Mouse (Mus musculus) monocyte, adult 2 months (primary cell): ENCODE data around the gene Swsap1.
A peak's percentile ranks its signal among the peaks of the same experiment; 100 is the strongest.

Experiments used
- DNase-seq, 2 experiments: peaks; one replicate each; pipeline ENCODE4 v3.0.0; 2022; ENCODE audit warnings: low spot score in 2 of 2, low read depth in 1 of 2

Gene Swsap1

GRCm38 (mm10) chr9:21935466-21936131, 20.0 kb upstream of the Swsap1 start:
- DNase-seq: no peak

- peak; percentile 72 to 79 for DNase-seq
Measured at GRCm38 (mm10) chr9:21936692-21937570, 18.6 kb upstream of the Swsap1 start, which contains the start of gene Plppr2. TSS of gene Plppr2 (plus strand) at chr9:21937033.

GRCm38 (mm10) chr9:21937711-21938175, 17.8 kb upstream of the Swsap1 start:
- no peak for DNase-seq

- no peak for DNase-seq
Measured at GRCm38 (mm10) chr9:21938234-21938855, 17.2 kb upstream of the Swsap1 start.

GRCm38 (mm10) chr9:21943046-21943445, 12.5 kb upstream of the Swsap1 start:
- DNase-seq: no peak

GRCm38 (mm10) chr9:21943638-21944037, 11.9 kb upstream of the Swsap1 start:
- no peak for DNase-seq

- DNase-seq: no peak
Measured at GRCm38 (mm10) chr9:21944267-21944666, 11.3 kb upstream of the Swsap1 start.

- DNase-seq: no peak
Measured at GRCm38 (mm10) chr9:21947540-21948130, 7.9 kb upstream of the Swsap1 start.

GRCm38 (mm10) chr9:21948146-21948545, 7.4 kb upstream of the Swsap1 start:
- DNase-seq: no peak

- no peak for DNase-seq
Measured at GRCm38 (mm10) chr9:21948790-21949189, 6.8 kb upstream of the Swsap1 start.

- peak; percentile 30 to 64 for DNase-seq
Measured at GRCm38 (mm10) chr9:21950322-21950721, 5.2 kb upstream of the Swsap1 start.

GRCm38 (mm10) chr9:21951977-21952376, 3.6 kb upstream of the Swsap1 start:
- DNase-seq: no peak

GRCm38 (mm10) chr9:21953600-21953999, 2.0 kb upstream of the Swsap1 start:
- no peak for DNase-seq

GRCm38 (mm10) chr9:21954635-21955034, 920 bp upstream of the Swsap1 start:
- no peak for DNase-seq

- no peak for DNase-seq
Measured at GRCm38 (mm10) chr9:21955225-21955569, 358 bp upstream of the Swsap1 start.

GRCm38 (mm10) chr9:21958372-21958771, 2.8 kb downstream of the Swsap1 start:
- DNase-seq: no peak

- no peak for DNase-seq
Measured at GRCm38 (mm10) chr9:21959244-21959643, 3.7 kb downstream of the Swsap1 start.

GRCm38 (mm10) chr9:21960135-21960534, 4.6 kb downstream of the Swsap1 start:
- DNase-seq: no peak

- DNase-seq: no peak
Measured at GRCm38 (mm10) chr9:21960558-21961208, 5.1 kb downstream of the Swsap1 start.

GRCm38 (mm10) chr9:21961366-21961980, 5.9 kb downstream of the Swsap1 start:
- DNase-seq: no peak
